Mouse (Mus musculus): ENCODE data around the gene Hivep1. TPM values are rescaled to one million over a fixed set of nuclear protein-coding genes. Genes with fewer than 3 reads are reported as not detected.

Gene Hivep1
- total and polyA plus RNA-seq, 2 experiments = 3.5 to 9.0 TPM

DNA sequence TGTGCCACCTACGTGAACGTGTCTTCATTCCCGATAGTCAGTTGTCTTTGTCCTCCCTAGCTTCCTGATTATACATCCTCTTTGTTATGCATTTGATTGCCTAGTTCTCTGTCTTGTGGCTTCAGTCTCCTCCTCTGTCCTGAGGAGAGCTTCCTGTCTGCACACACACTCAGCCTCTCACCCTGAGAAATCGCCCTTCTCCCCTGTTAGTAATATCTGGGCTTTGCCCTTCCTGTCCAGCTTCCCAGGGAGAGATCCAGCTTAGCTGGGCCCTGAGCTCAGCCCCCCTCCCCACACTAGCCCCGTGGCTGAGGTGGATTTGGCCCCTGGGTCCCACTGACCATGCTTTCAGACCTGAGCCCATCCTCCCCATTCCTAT, 98.2 kb downstream of the Hivep1 start:
- Histone ChIP-seq H3K4me3 (ENCODE audit: insufficient read depth, low read depth, low read length) (no peak overlapping the region), H3K36me3 (ENCODE audit: control insufficient read depth, insufficient read depth, low read length) (peaks cover 7% of the 10 kb centered on the region; the same call in 1 of the 2 replicates), H3K27me3 (ENCODE audit: control insufficient read depth, insufficient read depth, low read length) (no peaks in the 10 kb centered on the region), H3K27ac (replicated peaks; ENCODE audit: insufficient read depth, low read depth, low read length) (no peak overlapping the region), H3K9ac (ENCODE audit: low read depth, low read length) (no peak overlapping the region), H3K4me1 (ENCODE audit: control insufficient read depth, insufficient read depth, low read length) (no peaks in the 10 kb centered on the region), H3K79me2 (ENCODE audit: control insufficient read depth, insufficient read depth, low read length) (no peaks in the 10 kb centered on the region)
- WGBS = 56% methylated on average over 5 of the region's 5 CpGs
- DNase-seq (ENCODE audit: extremely low read depth, low read depth, low spot score) = no peak
- TF ChIP-seq POLR2A (IDR thresholded peaks at IDR 0.05; ENCODE audit: extremely low read depth, insufficient read depth, low read length) = no peak
- TF ChIP-seq CTCF (IDR thresholded peaks at IDR 0.05; ENCODE audit: low read depth, low read length) = no peak

DNA sequence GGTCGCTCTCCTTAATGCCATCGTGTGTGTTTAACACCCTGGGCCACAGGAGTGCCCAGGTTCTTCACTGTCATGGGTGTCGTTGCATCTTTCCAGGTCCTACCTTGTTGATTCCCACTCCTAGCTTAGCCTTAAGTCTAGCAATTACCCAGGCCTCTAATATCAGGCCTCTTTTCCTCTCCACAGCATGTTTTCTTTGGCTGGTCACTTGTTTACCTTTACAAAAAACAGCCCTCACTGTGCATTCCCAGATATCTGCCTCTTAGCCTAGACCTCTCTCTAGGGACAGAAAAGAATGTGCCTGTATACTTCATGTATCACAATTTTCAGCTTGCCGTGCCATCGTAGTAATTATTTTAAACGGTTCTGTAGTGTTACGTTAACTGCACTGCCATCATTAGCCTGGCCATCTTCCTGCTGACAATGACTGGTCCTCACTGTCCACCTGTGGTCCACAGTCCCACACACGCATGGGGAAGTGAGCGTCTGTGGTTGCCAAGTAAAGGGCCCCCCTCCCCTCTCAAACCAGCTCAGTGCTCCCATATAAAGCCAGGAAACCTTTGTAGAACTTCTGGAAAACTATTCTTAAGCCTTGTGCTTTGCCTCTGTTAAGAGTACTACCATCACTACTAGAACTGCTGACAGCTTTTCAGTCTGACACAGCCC, 98.8 kb downstream of the Hivep1 start:
- Histone ChIP-seq H3K27me3 (ENCODE audit: control insufficient read depth, insufficient read depth, low read length) (no peaks in the 10 kb centered on the region), H3K4me3 (ENCODE audit: insufficient read depth, low read depth, low read length) (no peak overlapping the region), H3K4me1 (ENCODE audit: control insufficient read depth, insufficient read depth, low read length) (no peaks in the 10 kb centered on the region), H3K9ac (ENCODE audit: low read depth, low read length) (no peak overlapping the region), H3K27ac (replicated peaks; ENCODE audit: insufficient read depth, low read depth, low read length) (no peak overlapping the region), H3K79me2 (ENCODE audit: control insufficient read depth, insufficient read depth, low read length) (no peaks in the 10 kb centered on the region), H3K36me3 (ENCODE audit: control insufficient read depth, insufficient read depth, low read length) (peaks cover 11% of the 10 kb centered on the region; the same call in 1 of the 2 replicates)
- TF ChIP-seq CTCF (IDR thresholded peaks at IDR 0.05; ENCODE audit: low read depth, low read length) (no peak), POLR2A (IDR thresholded peaks at IDR 0.05; ENCODE audit: extremely low read depth, insufficient read depth, low read length) (no peak)
- 90% methylated on average over 9 of the region's 9 CpGs for WGBS
- no peak for DNase-seq (ENCODE audit: extremely low read depth, low read depth, low spot score)

DNA sequence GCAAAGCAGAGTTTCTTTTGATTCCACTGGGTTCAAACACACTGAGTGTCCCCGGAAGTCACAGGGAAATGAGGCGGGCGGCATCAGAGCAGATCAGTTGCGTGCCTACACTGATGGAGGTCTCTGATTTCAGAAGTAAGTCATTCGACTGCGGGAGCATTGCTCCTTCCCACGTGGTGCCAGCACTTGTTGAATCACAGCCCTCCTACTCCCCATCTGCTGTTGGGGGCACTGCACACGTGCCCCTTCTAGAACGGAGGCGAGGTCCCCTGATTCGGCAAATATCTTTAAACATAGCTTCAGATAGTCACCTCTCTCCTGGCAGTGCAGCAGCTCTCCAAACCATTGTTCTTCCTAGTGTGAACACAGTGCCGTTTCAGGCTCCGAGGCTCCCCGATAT, 106.4 kb downstream of the Hivep1 start:
- no peak overlapping the region for H3K4me3 ChIP-seq (ENCODE audit: insufficient read depth, low read depth, low read length)
- no peaks in the 10 kb centered on the region for H3K27me3 ChIP-seq (ENCODE audit: control insufficient read depth, insufficient read depth, low read length)
- TF ChIP-seq POLR2A (IDR thresholded peaks at IDR 0.05; ENCODE audit: extremely low read depth, insufficient read depth, low read length) (no peak), CTCF (IDR thresholded peaks at IDR 0.05; ENCODE audit: low read depth, low read length) (no peak)
- H3K27ac ChIP-seq (replicated peaks; ENCODE audit: insufficient read depth, low read depth, low read length) = no peak overlapping the region
- H3K9ac ChIP-seq (ENCODE audit: low read depth, low read length) = no peak overlapping the region
- no peaks in the 10 kb centered on the region for H3K79me2 ChIP-seq (ENCODE audit: control insufficient read depth, insufficient read depth, low read length)
- 93% methylated on average over 14 of the region's 14 CpGs for WGBS
- DNase-seq (ENCODE audit: extremely low read depth, low read depth, low spot score) = no peak
- H3K4me1 ChIP-seq (ENCODE audit: control insufficient read depth, insufficient read depth, low read length) = no peaks in the 10 kb centered on the region
- peaks cover 14% of the 10 kb centered on the region; the same call in 1 of the 2 replicates for H3K36me3 ChIP-seq (ENCODE audit: control insufficient read depth, insufficient read depth, low read length)

DNA sequence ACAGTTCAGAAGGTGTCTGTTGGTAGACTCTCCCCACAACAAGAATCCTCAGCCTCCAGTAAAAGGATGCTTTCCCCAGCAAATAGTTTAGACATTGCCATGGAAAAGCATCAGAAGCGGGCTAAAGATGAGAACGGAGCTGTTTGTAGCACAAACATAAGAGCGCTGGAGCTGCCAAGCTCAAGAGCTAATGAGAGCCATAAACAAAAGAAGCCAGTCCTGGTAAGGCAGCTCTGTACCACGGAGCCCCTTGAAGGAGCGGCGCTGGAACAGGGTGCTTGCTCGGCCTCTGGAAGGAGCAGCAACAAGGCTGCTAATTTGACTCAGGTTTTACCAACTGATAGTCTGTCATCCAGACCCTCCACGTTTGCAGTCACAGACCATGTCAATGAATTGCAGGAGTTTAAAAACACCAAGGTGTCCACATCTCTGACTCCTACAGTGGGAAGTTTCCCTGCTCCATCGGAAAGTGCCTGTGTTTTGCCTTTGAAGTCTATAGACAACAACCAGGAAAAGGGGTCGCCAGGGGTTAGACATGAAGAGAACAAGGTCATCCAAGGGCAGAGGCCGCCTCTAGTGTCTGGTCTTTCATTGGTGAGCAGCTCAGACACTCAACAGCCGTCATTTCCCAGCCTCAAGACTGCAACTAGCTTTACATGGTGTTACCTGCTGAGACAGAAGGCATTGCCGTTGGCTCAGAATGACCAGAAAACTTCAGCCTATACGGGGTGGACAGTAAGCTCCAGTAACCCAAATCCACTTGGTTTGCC, 107.8 kb downstream of the Hivep1 start:
- Histone ChIP-seq H3K79me2 (ENCODE audit: control insufficient read depth, insufficient read depth, low read length) (no peaks in the 10 kb centered on the region), H3K4me1 (ENCODE audit: control insufficient read depth, insufficient read depth, low read length) (no peaks in the 10 kb centered on the region), H3K9ac (ENCODE audit: low read depth, low read length) (no peak overlapping the region), H3K36me3 (ENCODE audit: control insufficient read depth, insufficient read depth, low read length) (peaks cover 10% of the 10 kb centered on the region; the same call in 1 of the 2 replicates), H3K4me3 (ENCODE audit: insufficient read depth, low read depth, low read length) (no peak overlapping the region), H3K27ac (replicated peaks; ENCODE audit: insufficient read depth, low read depth, low read length) (no peak overlapping the region), H3K27me3 (ENCODE audit: control insufficient read depth, insufficient read depth, low read length) (no peaks in the 10 kb centered on the region)
- 90% methylated on average over 14 of the region's 14 CpGs for WGBS
- no peak for DNase-seq (ENCODE audit: extremely low read depth, low read depth, low spot score)
- no peak for TF ChIP-seq POLR2A (IDR thresholded peaks at IDR 0.05; ENCODE audit: extremely low read depth, insufficient read depth, low read length)
- no peak for TF ChIP-seq CTCF (IDR thresholded peaks at IDR 0.05; ENCODE audit: low read depth, low read length)

DNA sequence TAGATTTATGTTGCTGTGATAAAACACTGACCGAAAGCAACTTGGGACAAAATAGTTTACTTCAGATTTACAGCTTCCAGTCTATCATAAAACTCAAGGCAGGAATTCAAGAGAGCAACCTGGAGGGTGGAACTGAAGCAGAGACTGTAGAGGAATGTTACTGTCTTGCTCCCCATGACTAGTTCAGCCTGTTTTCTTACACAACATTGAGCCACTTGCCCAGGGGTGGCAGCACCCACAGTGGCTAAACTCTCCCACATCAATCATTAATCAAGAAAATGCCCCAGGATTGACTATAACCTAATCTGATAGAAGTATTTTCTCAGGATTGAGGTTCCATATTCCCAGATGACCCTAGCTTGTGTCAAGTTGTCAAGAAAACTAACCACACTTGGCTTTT, 119.0 kb downstream of the Hivep1 start:
- H3K4me3 ChIP-seq (ENCODE audit: insufficient read depth, low read depth, low read length) = no peak overlapping the region
- H3K4me1 ChIP-seq (ENCODE audit: control insufficient read depth, insufficient read depth, low read length) = no peaks in the 10 kb centered on the region
- H3K9ac ChIP-seq (ENCODE audit: low read depth, low read length) = no peak overlapping the region
- WGBS = 93% methylated on average over 1 of the region's 1 CpGs
- no peaks in the 10 kb centered on the region for H3K79me2 ChIP-seq (ENCODE audit: control insufficient read depth, insufficient read depth, low read length)
- peak; percentile 19 for DNase-seq (ENCODE audit: extremely low read depth, low read depth, low spot score)
- peaks cover 19% of the 10 kb centered on the region for H3K36me3 ChIP-seq (ENCODE audit: control insufficient read depth, insufficient read depth, low read length)
- H3K27ac ChIP-seq (replicated peaks; ENCODE audit: insufficient read depth, low read depth, low read length) = no peak overlapping the region
- no peaks in the 10 kb centered on the region for H3K27me3 ChIP-seq (ENCODE audit: control insufficient read depth, insufficient read depth, low read length)
- TF ChIP-seq CTCF (IDR thresholded peaks at IDR 0.05; ENCODE audit: low read depth, low read length) (no peak), POLR2A (IDR thresholded peaks at IDR 0.05; ENCODE audit: extremely low read depth, insufficient read depth, low read length) (no peak)
